Mouse (Mus musculus): ENCODE measurements around the gene AU022252. TPM values are rescaled to one million over a fixed set of nuclear protein-coding genes. Genes with fewer than 3 reads are reported as not detected.

Gene AU022252
- polyA plus RNA-seq, 1 experiment from 2014 or later: 40.9 TPM

Other genes with a start within 250 kb of the AU022252 start
- 122 and 128 TPM in 2 replicates for gene Slc2a1, start 124.0 kb downstream of the AU022252 start, polyA plus RNA-seq (2016; fragmentation: Nextera tagmentation; extraction: Ambion mirVana)
- 7.2 and 9.3 TPM in 2 replicates for gene Zfp691, start 58.5 kb downstream of the AU022252 start, polyA plus RNA-seq (2016; fragmentation: Nextera tagmentation; extraction: Ambion mirVana)
- 4.2 and 5.7 TPM in 2 replicates for gene Ermap, start 42.7 kb downstream of the AU022252 start, polyA plus RNA-seq (2016; fragmentation: Nextera tagmentation; extraction: Ambion mirVana)
- gene Svbp, start 37.4 kb downstream of the AU022252 start, polyA plus RNA-seq (2016; fragmentation: Nextera tagmentation; extraction: Ambion mirVana): 185 and 200 TPM in 2 replicates
- gene Tmem269, start 14.5 kb downstream of the AU022252 start, polyA plus RNA-seq (2016; fragmentation: Nextera tagmentation; extraction: Ambion mirVana): 0.26 and 0.28 TPM in 2 replicates
- gene P3h1, start 203 bp upstream of the AU022252 start, polyA plus RNA-seq (2016; fragmentation: Nextera tagmentation; extraction: Ambion mirVana): 14.8 and 15.0 TPM in 2 replicates
- 0.08 and 0.22 TPM in 2 replicates for gene Cldn19, start 22.7 kb upstream of the AU022252 start, polyA plus RNA-seq (2016; fragmentation: Nextera tagmentation; extraction: Ambion mirVana)
- gene Ybx1, start 61.9 kb upstream of the AU022252 start, polyA plus RNA-seq (2016; fragmentation: Nextera tagmentation; extraction: Ambion mirVana): 1,187 and 1,308 TPM in 2 replicates
- 83.8 and 96.8 TPM in 2 replicates for gene Ppih, start 87.8 kb upstream of the AU022252 start, polyA plus RNA-seq (2016; fragmentation: Nextera tagmentation; extraction: Ambion mirVana)
- 14.9 and 15.1 TPM in 2 replicates for gene Ccdc30, start 182.8 kb upstream of the AU022252 start, polyA plus RNA-seq (2016; fragmentation: Nextera tagmentation; extraction: Ambion mirVana)
- 20.9 and 22.7 TPM in 2 replicates for gene Ppcs, start 189.7 kb upstream of the AU022252 start, polyA plus RNA-seq (2016; fragmentation: Nextera tagmentation; extraction: Ambion mirVana)
- gene Zmynd12, start 190.1 kb upstream of the AU022252 start, polyA plus RNA-seq (2016; fragmentation: Nextera tagmentation; extraction: Ambion mirVana): 0.13 and 0.55 TPM in 2 replicates

Data from neural tube, embryonic 12.5 days (tissue).